Comparison of ENCODE assay signal across 11 mouse cellular contexts in genomic region chr15:65455203-65455816, GRCm38 (mm10).
DNase-seq lines count a peak whose midpoint lies in the region; ATAC-seq and TF ChIP-seq lines count a peak whose summit lies in the region.
"Had no signal": no experiment of that assay in that cellular context is flagged by ENCODE, and none has a peak within 500 bp of the region (broad histone marks: within the 10 kb centered on the region; RNA-seq: fewer than 3 reads in every experiment).

No protein-coding gene starts in this region.

- no peak overlapping the region for H3K9ac ChIP-seq in midbrain, embryonic 11.5 days (ENCODE audit: low read length)
- no peak overlapping the region for H3K9ac ChIP-seq in intestine, postnatal 0 days (ENCODE audit: low read depth, low read length)
- H3K9ac ChIP-seq: stomach, embryonic 15.5 days had no signal

- no peaks in the 10 kb centered on the region for H3K27me3 ChIP-seq in midbrain, embryonic 11.5 days (ENCODE audit: control insufficient read depth, insufficient read depth, low read length)
- no peaks in the 10 kb centered on the region for H3K27me3 ChIP-seq in midbrain, embryonic 10.5 days (ENCODE audit: low read depth, poor library complexity, severe bottlenecking)
- no peaks in the 10 kb centered on the region for H3K27me3 ChIP-seq in intestine, postnatal 0 days (replicated peaks; ENCODE audit: control insufficient read depth, insufficient read depth, low read length)
- H3K27me3 ChIP-seq: stomach, embryonic 15.5 days had no signal

- 0 out of 2 replicates have a peak, but pooled peaks have one; percentile 46 for ATAC-seq in midbrain, embryonic 11.5 days (ENCODE audit: low FRiP score)
- peak; percentile 93 for ATAC-seq in intestine, postnatal 0 days

- H3K4me2 ChIP-seq in midbrain, embryonic 11.5 days = no peak overlapping the region
- no peak overlapping the region for H3K4me2 ChIP-seq in intestine, postnatal 0 days (replicated peaks; ENCODE audit: low read depth)
- H3K4me2 ChIP-seq: stomach, embryonic 15.5 days had no signal

- H3K36me3 ChIP-seq in midbrain, embryonic 11.5 days (ENCODE audit: control insufficient read depth, insufficient read depth, low read length) = no peaks in the 10 kb centered on the region
- H3K36me3 ChIP-seq in midbrain, embryonic 10.5 days = no peaks in the 10 kb centered on the region
- no peaks in the 10 kb centered on the region for H3K36me3 ChIP-seq in intestine, postnatal 0 days (ENCODE audit: control insufficient read depth, insufficient read depth)
- H3K36me3 ChIP-seq: stomach, embryonic 15.5 days had no signal

- no peaks in the 10 kb centered on the region for H3K4me1 ChIP-seq in midbrain, embryonic 11.5 days (ENCODE audit: control insufficient read depth, insufficient read depth, low read length)
- H3K4me1 ChIP-seq in midbrain, embryonic 10.5 days = 0 out of 2 replicates have a peak, but pooled peaks cover 5% of the 10 kb centered on the region
- H3K4me1 ChIP-seq in intestine, postnatal 0 days (replicated peaks; ENCODE audit: control insufficient read depth, insufficient read depth, low read length) = no peaks in the 10 kb centered on the region
- H3K4me1 ChIP-seq: stomach, embryonic 15.5 days had no signal

- DNase-seq in cerebellum, adult 9-10 months = peak; percentile 39
- DNase-seq in cerebellum, adult 11 months = no peak
- DNase-seq in midbrain, embryonic 11.5 days (ENCODE audit: low spot score, missing footprints) = no peak
- DNase-seq in midbrain, embryonic 10.5 days (ENCODE audit: low spot score) = no peak
- DNase-seq in retina, embryonic 14.5 days (ENCODE audit: low spot score) = peak; percentile 43
- DNase-seq in gastrocnemius, postnatal 10 days = no peak
- no peak for DNase-seq in urinary bladder, postnatal 10 days (ENCODE audit: low spot score)
- DNase-seq: B cell, adult 2 months; lung, adult 2 months had no signal

- no peak overlapping the region for H3K27ac ChIP-seq in midbrain, embryonic 11.5 days (ENCODE audit: low read depth, low read length)
- no peak overlapping the region for H3K27ac ChIP-seq in midbrain, embryonic 10.5 days (replicated peaks)
- no peak overlapping the region for H3K27ac ChIP-seq in intestine, postnatal 0 days (ENCODE audit: low read depth, low read length)
- H3K27ac ChIP-seq: stomach, embryonic 15.5 days had no signal

- no peak for TF ChIP-seq CTCF in intestine, postnatal 0 days (IDR thresholded peaks at IDR 0.05; ENCODE audit: low read depth)

- WGBS in midbrain, embryonic 11.5 days = 73% methylated on average over 2 of the region's 2 CpGs
- 71% methylated on average over 2 of the region's 2 CpGs for WGBS in midbrain, embryonic 10.5 days
- 17% methylated on average over 2 of the region's 2 CpGs for WGBS in intestine, postnatal 0 days

- no peak overlapping the region for H3K4me3 ChIP-seq in midbrain, embryonic 11.5 days (ENCODE audit: low read depth, low read length)
- H3K4me3 ChIP-seq in midbrain, embryonic 10.5 days = no peak overlapping the region
- no peak overlapping the region for H3K4me3 ChIP-seq in intestine, postnatal 0 days (ENCODE audit: low read depth, low read length)
- H3K4me3 ChIP-seq: stomach, embryonic 15.5 days had no signal

- H3K9me3 ChIP-seq in midbrain, embryonic 11.5 days (ENCODE audit: control insufficient read depth, low read length) = no peaks in the 10 kb centered on the region
- H3K9me3 ChIP-seq in midbrain, embryonic 10.5 days (replicated peaks) = no peaks in the 10 kb centered on the region
- no peaks in the 10 kb centered on the region for H3K9me3 ChIP-seq in intestine, postnatal 0 days (ENCODE audit: control insufficient read depth)
- H3K9me3 ChIP-seq: stomach, embryonic 15.5 days had no signal

Comparison
In these comparisons a context has a peak if more than half of its experiments do, and no peak if none do; other contexts are left out.
1. DNase-seq: peak in cerebellum, adult 9-10 months (single experiment) and retina, embryonic 14.5 days (single experiment); none in cerebellum, adult 11 months (single experiment), midbrain, embryonic 11.5 days (single experiment), midbrain, embryonic 10.5 days (single experiment), gastrocnemius, postnatal 10 days (single experiment) and urinary bladder, postnatal 10 days (single experiment).